Mouse (Mus musculus) stomach, embryonic 16.5 days (tissue): Measurements from ENCODE around the gene Bola1. TPM values are rescaled to one million over a fixed set of nuclear protein-coding genes. Genes with fewer than 3 reads are reported as not detected.

Experiments used
- ATAC-seq: fragments of 200-750 bp; cut with Nextera tagmentation; 2 replicates; pipeline ENCODE4 v1.8.0; 2017; ENCODE audit warnings: moderate number of reproducible peaks, moderate TSS enrichment; ENCODE audit not compliant: insufficient read depth, low FRiP score
- H3K27ac ChIP-seq: fragments of 300-500 bp; sonication (generic); 2 replicates; pipeline ENCODE4 v1.5.1; 2014; ENCODE audit warnings: low read length
- H3K27me3 ChIP-seq: fragments of 300-500 bp; sonication (generic); 2 replicates; pipeline ENCODE4 v1.6.1; 2014; ENCODE audit warnings: low read length, control low read depth, mixed read lengths; ENCODE audit not compliant: control insufficient read depth, insufficient read depth
- H3K36me3 ChIP-seq: fragments of 300-500 bp; sonication (generic); 2 replicates; pipeline ENCODE4 v1.6.1; 2014; ENCODE audit warnings: low read length; ENCODE audit not compliant: control insufficient read depth, insufficient read depth
- H3K4me1 ChIP-seq: fragments of 300-500 bp; sonication (generic); 2 replicates; pipeline ENCODE4 v1.6.1; 2014; ENCODE audit warnings: low read length, control low read depth, mixed read lengths; ENCODE audit not compliant: control insufficient read depth, insufficient read depth
- H3K4me2 ChIP-seq: fragments of 300-500 bp; sonication (generic); 2 replicates; pipeline ENCODE4 v1.6.1; 2014; ENCODE audit warnings: low read depth, low read length, mixed read lengths
- H3K4me3 ChIP-seq: fragments of 300-500 bp; sonication (generic); replicated peaks from 2 replicates; pipeline ENCODE4 v1.5.1; 2014; ENCODE audit warnings: mild to moderate bottlenecking, low read length
- H3K9ac ChIP-seq: fragments of 300-500 bp; sonication (generic); 2 replicates; pipeline ENCODE4 v1.6.1; 2014; ENCODE audit warnings: low read length
- H3K9me3 ChIP-seq: fragments of 300-500 bp; sonication (generic); replicated peaks from 2 replicates; pipeline ENCODE4 v1.6.1; 2016; ENCODE audit warnings: low read length, control low read depth; ENCODE audit not compliant: control insufficient read depth
- WGBS: fragments of 180-500 bp; shearing (Covaris S2); extraction: QIAGEN DNeasy Blood & Tissue Kit; methylation state at CpG from one replicate; pipeline ENCODE4 v1.1.7; 2014; 5-methylcytosine and 5-hydroxymethylcytosine counted together
- polyA plus RNA-seq: library from polyadenylated mRNA; unstranded; fragments of >200 nt; fragmentation: Nextera tagmentation; extraction: Ambion mirVana; gene quantifications from 2 replicates; pipeline ENCODE4 v1.2.1, GENCODE M21; 2015

Gene Bola1
- polyA plus RNA-seq, 1 experiment from 2014 or later: 50.0 TPM

GRCm38 (mm10) chr3:96230910-96231757, 11.6 kb upstream of the Bola1 start:
- Histone ChIP-seq H3K4me3 (no peak overlapping the region), H3K27ac (no peak overlapping the region), H3K27me3 (no peaks in the 10 kb centered on the region), H3K4me2 (no peak overlapping the region), H3K9ac (no peak overlapping the region), H3K4me1 (no peaks in the 10 kb centered on the region; the same call in 1 of the 2 replicates), H3K36me3 (no peaks in the 10 kb centered on the region), H3K9me3 (no peaks in the 10 kb centered on the region)
- 70% methylated on average over 4 of the region's 4 CpGs for WGBS
- ATAC-seq: no peak

- no peak overlapping the region for H3K9ac ChIP-seq
- no peak overlapping the region for H3K4me3 ChIP-seq
- H3K9me3 ChIP-seq: no peaks in the 10 kb centered on the region
- H3K27me3 ChIP-seq: no peaks in the 10 kb centered on the region
- no peak overlapping the region for H3K27ac ChIP-seq
- 73% methylated on average over 2 of the region's 2 CpGs for WGBS
- H3K4me2 ChIP-seq: no peak overlapping the region
- H3K4me1 ChIP-seq: no peaks in the 10 kb centered on the region; the same call in 1 of the 2 replicates
- H3K36me3 ChIP-seq: no peaks in the 10 kb centered on the region
- ATAC-seq: no peak
Measured at GRCm38 (mm10) chr3:96230404-96230803, 10.9 kb upstream of the Bola1 start.

DNA sequence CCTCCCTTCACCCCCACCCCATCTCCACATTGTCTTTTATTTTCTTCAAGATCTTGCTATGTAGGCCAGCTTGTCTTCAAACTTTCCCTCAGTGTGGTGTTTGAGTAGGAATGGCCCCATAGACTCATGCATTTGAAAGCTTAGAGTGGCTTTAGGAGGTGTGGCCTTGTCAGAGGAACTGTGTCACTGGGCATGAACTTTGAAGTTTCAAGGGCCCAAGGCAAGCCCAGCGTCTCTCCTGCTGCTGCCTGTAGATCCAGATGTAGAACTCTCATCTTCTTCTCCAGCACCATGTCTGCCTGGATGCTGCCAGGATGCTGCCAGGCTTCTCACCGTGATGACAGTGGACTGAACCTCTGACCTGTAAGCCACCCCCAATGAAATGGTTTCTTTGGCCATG, 9.3 kb upstream of the Bola1 start:
- H3K4me1 ChIP-seq: no peaks in the 10 kb centered on the region; the same call in 1 of the 2 replicates
- no peak overlapping the region for H3K4me3 ChIP-seq
- no peaks in the 10 kb centered on the region for H3K36me3 ChIP-seq
- H3K9me3 ChIP-seq: no peaks in the 10 kb centered on the region
- no peaks in the 10 kb centered on the region for H3K27me3 ChIP-seq
- ATAC-seq: no peak
- 77% methylated on average over 2 of the region's 2 CpGs for WGBS
- H3K4me2 ChIP-seq: no peak overlapping the region
- H3K27ac ChIP-seq: no peak overlapping the region
- H3K9ac ChIP-seq: no peak overlapping the region

GRCm38 (mm10) chr3:96226695-96227648, 7.5 kb upstream of the Bola1 start:
- H3K9me3 ChIP-seq: no peaks in the 10 kb centered on the region
- ATAC-seq: no peak; the same call in 1 of the 2 replicates
- H3K27ac ChIP-seq: no peak overlapping the region
- H3K4me1 ChIP-seq: peaks cover 14% of the 10 kb centered on the region
- no peak overlapping the region for H3K4me3 ChIP-seq
- H3K27me3 ChIP-seq: no peaks in the 10 kb centered on the region
- H3K36me3 ChIP-seq: no peaks in the 10 kb centered on the region
- no peak overlapping the region for H3K9ac ChIP-seq
- 59% methylated on average over 8 of the region's 8 CpGs for WGBS
- no peak overlapping the region for H3K4me2 ChIP-seq

DNA sequence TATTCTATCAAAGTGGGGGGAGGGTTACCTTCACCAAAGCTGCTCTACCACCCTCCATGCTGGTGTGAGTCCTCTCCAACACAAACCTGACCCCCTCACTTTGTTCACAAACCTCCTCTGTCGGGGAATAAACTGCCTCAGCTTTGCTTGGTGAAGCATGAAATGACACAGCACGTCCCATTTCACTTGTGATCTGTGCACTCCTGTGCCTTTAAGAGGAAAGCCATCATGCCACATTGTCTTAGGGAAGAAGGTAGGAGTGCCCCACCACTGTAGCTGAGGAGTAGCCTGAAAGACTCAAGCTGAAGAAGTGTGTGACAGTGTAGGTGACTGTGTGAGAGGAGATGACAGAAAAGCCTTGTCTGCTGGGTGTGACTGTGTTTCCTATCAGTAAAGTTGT, 5.9 kb upstream of the Bola1 start:
- Histone ChIP-seq H3K9me3 (no peaks in the 10 kb centered on the region), H3K4me1 (peaks cover 23% of the 10 kb centered on the region), H3K4me2 (no peak overlapping the region), H3K27ac (no peak overlapping the region), H3K36me3 (no peaks in the 10 kb centered on the region), H3K27me3 (no peaks in the 10 kb centered on the region), H3K9ac (0 out of 2 replicates have a peak overlapping the region, but pooled peaks have one; percentile 10), H3K4me3 (no peak overlapping the region)
- ATAC-seq: no peak
- 53% methylated on average over 2 of the region's 2 CpGs for WGBS

DNA sequence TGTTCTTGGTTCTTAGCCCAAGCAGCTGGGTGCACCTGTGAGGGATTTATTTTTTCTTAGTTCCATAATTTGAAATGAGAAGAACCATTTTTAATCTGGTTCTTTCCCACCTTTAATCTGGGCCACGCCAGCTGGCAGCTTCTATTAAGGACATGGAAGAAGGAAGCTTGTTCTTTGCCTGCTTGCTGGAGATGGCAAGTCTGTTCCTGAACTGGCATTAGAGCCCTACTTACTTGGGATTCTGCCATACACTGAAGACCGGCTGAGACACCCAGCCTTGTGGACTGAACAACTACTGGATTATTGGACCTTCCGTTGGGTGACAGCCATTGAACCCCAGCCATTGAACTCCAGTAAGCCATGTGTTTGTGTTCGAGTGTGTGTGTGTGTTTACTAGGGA, 3.3 kb upstream of the Bola1 start:
- H3K4me3 ChIP-seq: no peak overlapping the region
- H3K27ac ChIP-seq: no peak overlapping the region
- H3K4me2 ChIP-seq: peak overlapping the region; percentile 82
- peaks cover 31% of the 10 kb centered on the region for H3K4me1 ChIP-seq
- no peaks in the 10 kb centered on the region for H3K36me3 ChIP-seq
- ATAC-seq: no peak
- 86% methylated on average over 4 of the region's 4 CpGs for WGBS
- no peaks in the 10 kb centered on the region for H3K9me3 ChIP-seq
- no peaks in the 10 kb centered on the region for H3K27me3 ChIP-seq
- H3K9ac ChIP-seq: no peak overlapping the region

DNA sequence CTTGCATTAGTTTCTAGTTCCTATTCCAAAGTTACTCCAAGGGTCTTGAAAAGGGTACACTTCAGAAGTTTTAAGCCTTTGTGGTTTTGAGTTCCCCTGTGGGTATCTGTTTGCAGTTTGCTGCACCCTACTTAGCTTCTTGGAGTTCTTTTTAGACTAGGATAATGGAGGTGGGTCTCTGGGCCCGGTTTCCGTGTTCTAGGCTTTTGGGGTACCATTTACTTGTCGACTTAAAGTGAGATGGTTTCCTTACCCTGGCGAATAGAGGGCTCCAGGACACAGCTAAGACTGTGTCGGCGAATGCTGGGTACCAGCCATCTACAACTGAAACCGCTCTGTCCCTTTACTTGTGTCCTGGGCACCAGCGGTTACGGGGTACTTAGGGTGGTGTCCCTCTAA, 2.1 kb upstream of the Bola1 start:
- Histone ChIP-seq H3K9ac (peak overlapping the region; percentile 76), H3K4me2 (peak overlapping the region; percentile 82), H3K36me3 (no peaks in the 10 kb centered on the region), H3K27ac (peak overlapping the region; percentile 98), H3K9me3 (no peaks in the 10 kb centered on the region), H3K4me3 (peak overlapping the region; percentile 50), H3K27me3 (no peaks in the 10 kb centered on the region), H3K4me1 (peaks cover 31% of the 10 kb centered on the region)
- WGBS: 18% methylated on average over 9 of the region's 9 CpGs
- ATAC-seq: no peak

DNA sequence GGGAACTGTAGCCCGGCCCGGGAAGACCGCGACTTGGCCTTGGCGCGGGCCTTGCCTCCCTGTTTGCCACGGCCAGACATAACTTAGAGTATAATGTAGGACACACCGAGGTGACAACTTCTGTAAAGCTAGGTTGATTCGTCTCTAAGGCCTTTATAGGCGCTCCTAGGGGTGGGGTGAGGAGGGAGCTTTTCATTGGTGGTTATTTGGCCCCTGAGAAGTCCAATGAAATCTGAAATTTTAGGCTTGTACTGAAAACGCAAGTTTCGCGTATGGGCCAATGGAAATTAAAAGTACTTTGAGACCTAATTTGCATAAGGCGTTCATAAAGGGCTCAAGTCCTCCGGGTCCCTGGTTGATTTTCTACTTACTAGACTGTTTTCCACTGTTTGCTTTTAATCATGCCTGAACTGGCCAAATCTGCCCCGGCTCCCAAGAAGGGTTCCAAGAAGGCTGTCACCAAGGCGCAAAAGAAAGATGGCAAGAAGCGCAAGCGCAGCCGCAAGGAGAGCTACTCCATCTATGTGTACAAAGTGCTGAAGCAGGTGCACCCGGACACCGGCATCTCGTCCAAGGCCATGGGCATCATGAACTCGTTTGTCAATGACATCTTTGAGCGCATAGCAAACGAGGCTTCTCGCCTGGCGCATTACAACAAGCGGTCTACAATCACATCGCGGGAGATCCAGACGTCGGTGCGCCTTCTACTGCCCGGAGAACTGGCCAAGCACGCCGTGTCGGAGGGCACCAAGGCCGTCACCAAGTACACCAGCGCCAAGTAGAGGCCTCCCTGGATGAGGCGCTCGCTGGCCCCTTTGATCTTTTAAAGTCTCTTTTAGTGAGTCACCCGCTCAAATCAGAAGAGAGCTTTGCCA, 1.5 kb upstream of the Bola1 start, which contains the start of the genes Hist2h2ac and Hist2h2be:
TSS of gene Hist2h2ac (minus strand) at position 116 of the 875 bp plus-strand sequence.
TSS of gene Hist2h2be (plus strand) at position 355 of the 875 bp plus-strand sequence.
- no peaks in the 10 kb centered on the region for H3K27me3 ChIP-seq
- H3K9ac ChIP-seq: peak within 1 kb of the TSS; percentile 78
- peaks cover 31% of the 10 kb centered on the region for H3K4me1 ChIP-seq
- H3K36me3 ChIP-seq: no peaks in the 10 kb centered on the region
- H3K4me2 ChIP-seq: peak within 1 kb of the TSS; percentile 82
- H3K27ac ChIP-seq: peak within 1 kb of the TSS; percentile 98
- WGBS: under 1% methylated on average over 43 of the region's 43 CpGs
- peak; percentile 93 for ATAC-seq
- no peaks in the 10 kb centered on the region for H3K9me3 ChIP-seq
- H3K4me3 ChIP-seq: peak within 1 kb of the TSS; percentile 50
